Mouse (Mus musculus): ENCODE results near the gene Cryaa.

Cryaa gene

GRCm38 (mm10) chr17:31658468-31659185 is 19.0 kb upstream of the Cryaa start, which contains the start of gene U2af1:
U2af1 (minus strand) TSS chr17:31658892.
- in situ Hi-C loops (cut with MboI, MseI): no loop called here

- in situ Hi-C loops (cut with MboI, MseI): loop anchor here (5.0 kb wide), 1 partner anchor 128 kb away; no protein-coding TSS in a partner anchor
Measured at GRCm38 (mm10) chr17:31660661-31661250, 16.9 kb upstream of the Cryaa start.

- in situ Hi-C loops (cut with MboI, MseI): loop anchor here (5.0 kb wide), 1 partner anchor 131 kb away; no protein-coding TSS in a partner anchor
Measured at GRCm38 (mm10) chr17:31662855-31663254, 14.8 kb upstream of the Cryaa start.

GRCm38 (mm10) chr17:31664760-31665159 is 12.8 kb upstream of the Cryaa start:
- in situ Hi-C loops (cut with MboI, MseI): loop anchor here (5.0 kb wide), 1 partner anchor 132 kb away; no protein-coding TSS in a partner anchor

GRCm38 (mm10) chr17:31668306-31668705 is 9.3 kb upstream of the Cryaa start:
- in situ Hi-C loops (cut with MboI, MseI): no loop called here

GRCm38 (mm10) chr17:31670163-31670562 is 7.4 kb upstream of the Cryaa start:
- in situ Hi-C loops (cut with MboI, MseI): no loop called here

GRCm38 (mm10) chr17:31671698-31672097 is 5.9 kb upstream of the Cryaa start:
- in situ Hi-C loops (cut with MboI, MseI): no loop called here

- in situ Hi-C loops (cut with MboI, MseI): no loop called here
Measured at GRCm38 (mm10) chr17:31672279-31672678, 5.3 kb upstream of the Cryaa start.

GRCm38 (mm10) chr17:31674426-31674825 is 3.2 kb upstream of the Cryaa start:
- in situ Hi-C loops (cut with MboI, MseI): no loop called here

GRCm38 (mm10) chr17:31680450-31680849 is 2.8 kb downstream of the Cryaa start:
- in situ Hi-C loops (cut with MboI, MseI): no loop called here

- in situ Hi-C loops (cut with MboI, MseI): loop anchor here (5.0 kb wide), 1 partner anchor 342 kb away; no protein-coding TSS in a partner anchor
Measured at GRCm38 (mm10) chr17:31685514-31686224, 8.1 kb downstream of the Cryaa start.

GRCm38 (mm10) chr17:31686225-31686564 is 8.6 kb downstream of the Cryaa start:
- in situ Hi-C loops (cut with MboI, MseI): loop anchor here (5.0 kb wide), 1 partner anchor 341 kb away; no protein-coding TSS in a partner anchor

GRCm38 (mm10) chr17:31688112-31688511 is 10.5 kb downstream of the Cryaa start:
- in situ Hi-C loops (cut with MboI, MseI): loop anchor here (5.0 kb wide), 1 partner anchor 339 kb away; no protein-coding TSS in a partner anchor

GRCm38 (mm10) chr17:31689606-31690005 is 12.0 kb downstream of the Cryaa start:
- in situ Hi-C loops (cut with MboI, MseI): loop anchor here (5.0 kb wide), 1 partner anchor 338 kb away; no protein-coding TSS in a partner anchor

GRCm38 (mm10) chr17:31692918-31693317 is 15.3 kb downstream of the Cryaa start:
- in situ Hi-C loops (cut with MboI, MseI): no loop called here

GRCm38 (mm10) chr17:31693330-31694022 is 15.9 kb downstream of the Cryaa start:
- in situ Hi-C loops (cut with MboI, MseI): no loop called here

- in situ Hi-C loops (cut with MboI, MseI): no loop called here
Measured at GRCm38 (mm10) chr17:31694023-31694376, 16.4 kb downstream of the Cryaa start.

- in situ Hi-C loops (cut with MboI, MseI): loop anchor here (5.0 kb wide), 2 partner anchors 52 to 162 kb away; partner anchors contain the start of gene Sik1
Measured at GRCm38 (mm10) chr17:31694949-31695348, 17.3 kb downstream of the Cryaa start.

- in situ Hi-C loops (cut with MboI, MseI): loop anchor here (5.0 kb wide), 2 partner anchors 52 to 162 kb away; partner anchors contain the start of gene Sik1
Measured at GRCm38 (mm10) chr17:31695356-31695755, 17.7 kb downstream of the Cryaa start.

GRCm38 (mm10) chr17:31698347-31698746 is 20.7 kb downstream of the Cryaa start:
- in situ Hi-C loops (cut with MboI, MseI): loop anchor here (5.0 kb wide), 2 partner anchors 49 to 159 kb away; partner anchors contain the start of gene Sik1

- in situ Hi-C loops (cut with MboI, MseI): no loop called here
Measured at GRCm38 (mm10) chr17:31703276-31703980, 25.8 kb downstream of the Cryaa start.

All from T-helper 2 cell (primary cell).